Mouse (Mus musculus): ENCODE results near the gene Tfcp2.
"Not testable (repeated sequence)": the region's sequence is repeated elsewhere in the genome, so short reads cannot be mapped to it uniquely, and the experiment has no call there.

Tfcp2 gene

DNA sequence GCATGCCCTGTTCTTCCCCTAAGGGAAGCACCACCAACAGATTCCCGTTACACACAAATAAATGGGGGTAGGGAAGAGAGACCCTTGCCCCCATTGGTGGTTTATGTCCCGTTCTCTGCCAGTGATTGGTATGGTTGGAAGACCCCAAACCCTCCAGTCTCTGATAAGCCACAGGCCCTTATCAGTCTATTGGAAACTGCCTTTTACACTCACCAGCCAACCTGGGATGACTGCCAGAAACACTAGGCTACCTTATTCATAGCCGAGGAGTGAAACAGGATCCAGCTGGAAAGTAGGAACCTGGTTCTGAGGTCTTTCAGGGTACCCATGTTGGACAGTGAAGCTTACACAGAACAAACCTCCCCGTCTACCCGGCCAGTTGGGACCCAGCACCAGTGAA, 4.2 kb upstream of the Tfcp2 start:
- DNase-seq: no peak

DNA sequence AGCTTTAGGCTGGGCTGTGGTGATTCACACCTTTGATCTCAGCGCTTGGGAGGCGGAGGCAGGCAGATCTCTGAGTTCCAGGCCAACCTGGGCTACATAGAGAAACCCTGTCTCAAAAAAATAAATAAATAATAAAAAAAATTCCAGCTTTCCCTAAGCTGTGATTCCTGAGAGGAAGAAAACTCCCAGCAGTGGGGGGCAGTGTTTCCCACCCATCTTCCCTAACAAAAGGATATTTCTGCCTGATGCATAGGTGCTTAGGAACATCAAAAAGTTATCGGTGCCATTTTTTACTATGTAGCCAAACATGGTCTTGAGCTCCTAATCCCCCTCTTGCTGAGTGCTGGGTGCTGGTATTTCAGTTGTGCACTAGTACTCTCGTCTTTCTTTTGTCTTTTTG, 1.5 kb downstream of the Tfcp2 start:
- no peak for DNase-seq

DNA sequence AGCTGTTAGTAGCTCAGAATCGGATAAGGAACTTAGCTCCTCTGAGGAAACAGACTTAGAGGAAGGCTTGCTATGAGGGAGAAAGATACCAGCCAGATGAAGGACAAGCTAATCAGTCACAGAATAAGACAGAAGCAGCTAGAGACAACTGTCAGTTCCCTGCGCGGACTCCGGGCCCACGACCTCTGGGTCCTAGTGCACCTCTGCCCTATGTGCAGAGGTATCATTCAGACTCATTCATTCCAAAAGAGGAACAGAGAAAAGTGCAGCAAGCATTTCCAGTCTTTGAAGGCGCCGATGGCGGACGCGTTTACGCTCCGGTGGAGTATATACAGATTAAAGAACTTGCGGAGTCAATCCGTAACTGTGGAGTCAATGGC, 8.2 kb downstream of the Tfcp2 start:
- not testable (repeated sequence) for DNase-seq

DNA sequence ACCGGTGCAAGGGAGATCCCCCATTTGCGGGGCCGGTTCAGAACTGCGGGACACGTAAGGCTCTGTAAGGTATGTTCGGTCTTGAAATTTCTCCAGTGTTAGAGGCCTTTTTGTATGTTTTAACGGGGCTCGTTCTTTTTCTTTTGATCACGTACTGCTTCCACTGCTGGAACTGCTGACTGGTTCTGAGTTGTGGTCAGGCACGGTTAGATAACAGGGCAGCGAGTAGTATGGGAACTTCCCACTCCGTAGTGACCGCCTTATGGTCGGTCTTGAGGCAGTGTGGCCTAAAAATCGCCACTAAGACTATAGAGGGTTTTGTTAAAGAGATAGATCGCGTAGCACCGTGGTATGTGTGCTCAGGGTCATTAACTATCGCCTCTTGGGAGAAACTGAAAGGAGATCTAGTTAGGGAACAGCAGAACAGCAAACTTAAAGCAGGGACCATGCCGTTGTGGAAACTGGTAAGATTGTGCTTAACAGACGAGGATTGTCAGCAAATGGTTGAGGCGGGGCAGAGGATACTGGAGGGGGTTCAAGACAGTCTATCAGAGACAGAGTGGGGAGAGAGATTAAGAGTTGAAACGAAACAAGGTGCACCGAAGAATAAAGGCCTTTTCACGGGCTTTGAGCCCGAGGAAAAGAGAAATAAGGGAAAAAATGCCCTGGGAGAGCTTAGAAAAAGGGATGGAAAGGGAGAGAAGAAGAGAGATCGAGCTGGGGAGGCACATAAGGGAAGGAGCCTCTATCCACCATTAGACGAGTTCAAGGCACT, 8.7 kb downstream of the Tfcp2 start:
- DNase-seq: not testable (repeated sequence)

DNA sequence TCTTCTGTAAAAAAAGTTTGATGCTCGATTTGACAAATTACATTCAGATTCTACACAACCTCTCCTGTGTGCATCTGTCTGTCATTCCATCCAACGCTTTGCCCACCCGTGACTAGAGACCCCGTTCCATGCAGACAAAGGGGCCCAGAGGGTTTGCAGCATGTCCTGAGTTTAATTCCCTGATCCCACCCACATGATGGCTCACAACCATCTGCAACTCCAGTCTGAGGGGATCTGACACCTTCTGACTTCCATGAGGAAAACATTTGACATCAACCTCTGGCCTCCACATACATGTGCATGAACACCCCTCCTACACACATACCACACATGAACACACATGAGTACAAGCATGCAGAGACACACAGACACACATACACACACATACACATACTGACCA, 10.4 kb downstream of the Tfcp2 start:
- no peak for DNase-seq

DNA sequence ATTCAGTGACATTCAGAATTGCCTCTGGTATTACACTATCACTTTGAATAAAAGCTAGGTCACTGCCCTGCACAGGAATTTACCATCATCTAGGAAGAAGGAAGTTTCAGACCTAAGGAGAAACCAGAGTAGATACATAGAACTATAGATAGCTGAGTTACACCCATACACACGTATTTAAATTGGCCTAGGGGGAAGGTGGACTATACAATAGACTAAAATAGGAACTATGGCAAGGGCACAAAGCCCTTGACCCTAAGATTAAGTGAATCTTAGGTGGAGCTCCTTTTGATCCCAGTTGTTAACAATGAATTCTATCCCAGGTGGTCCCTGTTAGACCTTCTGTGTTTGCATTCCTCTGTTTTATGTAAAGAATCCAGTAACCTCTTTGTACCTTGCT, 10.8 kb downstream of the Tfcp2 start:
- DNase-seq: not testable (repeated sequence)

DNA sequence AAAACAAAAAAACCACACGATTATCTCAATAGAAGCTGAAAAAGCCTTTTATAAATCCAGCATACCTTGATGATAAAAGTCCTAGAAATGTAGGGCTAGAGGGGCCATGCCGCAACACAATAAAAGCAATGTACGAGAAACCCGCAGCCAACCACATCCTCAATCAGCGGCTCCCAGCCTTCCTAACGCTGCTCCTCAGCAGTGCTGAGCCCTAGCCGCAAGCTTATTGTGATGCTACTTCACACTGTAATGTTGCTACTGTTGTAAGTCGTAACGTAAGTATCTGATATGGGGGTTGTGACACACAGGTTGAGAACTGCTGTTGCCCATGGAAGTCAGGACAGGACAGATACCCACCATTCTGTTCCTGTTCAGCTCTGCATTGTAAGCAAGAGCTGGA, 12.4 kb downstream of the Tfcp2 start:
- no peak for DNase-seq

DNA sequence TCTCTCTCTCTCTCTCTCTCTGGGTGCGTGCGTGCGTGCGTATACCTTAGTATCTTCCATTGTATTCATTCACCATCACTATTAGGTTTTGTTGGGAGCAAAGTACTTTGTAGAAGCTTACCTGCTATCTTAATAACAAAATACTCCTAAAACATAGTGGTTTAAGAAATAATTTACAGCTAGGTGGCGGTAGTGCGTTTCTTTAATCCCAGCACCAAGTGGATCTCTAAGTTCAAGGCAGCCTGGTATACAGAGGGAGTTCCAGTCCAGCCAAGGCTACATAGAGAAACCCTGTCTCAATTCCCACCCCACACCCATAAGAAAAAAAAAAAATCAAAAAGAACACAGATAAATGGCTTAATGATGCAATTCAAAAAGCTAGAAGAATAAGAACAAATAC, 13.9 kb downstream of the Tfcp2 start:
- DNase-seq: peak in 1 of 2 experiments; percentile 28

DNA sequence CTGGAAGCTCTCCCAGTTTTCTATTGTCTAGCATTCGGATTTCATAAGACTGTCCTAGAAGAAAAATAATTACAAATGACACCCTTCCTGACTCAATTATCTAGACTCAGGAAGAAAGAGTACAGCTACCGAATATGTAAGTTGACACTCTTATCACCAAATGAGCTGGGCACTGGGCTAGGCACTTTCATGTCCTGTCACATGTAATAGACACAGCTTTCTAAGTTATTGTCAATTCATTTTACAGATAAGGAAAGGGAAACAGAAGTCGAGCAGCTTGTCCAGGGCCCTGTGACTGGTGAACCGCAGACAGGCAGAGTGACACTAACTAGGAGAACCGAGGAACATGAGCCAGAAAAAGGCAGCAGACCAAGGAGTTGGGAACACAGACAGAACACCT, 23.9 kb downstream of the Tfcp2 start:
- no peak for DNase-seq

DNA sequence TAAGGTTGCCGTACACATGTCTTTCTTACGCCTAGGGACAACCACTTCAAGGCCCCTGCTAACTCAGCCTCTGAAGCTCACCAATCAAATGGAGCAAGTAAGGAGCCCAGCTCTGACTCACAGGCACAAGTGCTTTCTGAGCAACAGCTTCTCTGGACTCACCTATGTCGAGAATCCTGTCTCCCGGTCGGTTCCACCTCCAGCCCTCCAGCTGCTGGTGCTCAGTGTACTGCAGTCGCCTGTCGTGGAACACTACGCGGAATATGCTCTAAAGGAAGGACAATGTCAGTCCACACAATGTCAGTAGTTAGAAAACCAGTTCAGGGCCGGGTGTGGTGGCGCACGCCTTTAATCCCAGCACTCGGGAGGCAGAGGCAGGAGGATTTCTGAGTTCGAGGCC, 26.4 kb downstream of the Tfcp2 start:
- no peak for DNase-seq

DNA sequence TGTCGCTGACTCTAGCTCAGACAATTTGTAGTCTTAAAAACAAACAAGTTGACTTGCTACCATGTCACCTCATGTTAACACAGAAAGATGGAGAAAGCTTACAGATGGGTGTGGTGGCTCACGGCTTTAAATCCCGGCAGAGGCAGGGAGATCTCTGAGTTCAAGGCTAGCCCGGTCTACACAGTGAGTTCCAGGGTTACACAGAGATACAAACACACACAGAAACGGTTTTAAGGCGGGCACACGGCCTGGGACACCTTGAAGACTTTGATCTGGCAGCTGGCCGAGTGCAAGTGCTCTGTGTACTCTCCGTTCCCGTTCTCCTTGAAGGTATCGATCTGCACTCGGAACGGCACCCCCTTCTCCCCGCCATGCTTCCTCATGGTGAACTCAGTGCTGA, 31.5 kb downstream of the Tfcp2 start:
- no peak for DNase-seq

DNA sequence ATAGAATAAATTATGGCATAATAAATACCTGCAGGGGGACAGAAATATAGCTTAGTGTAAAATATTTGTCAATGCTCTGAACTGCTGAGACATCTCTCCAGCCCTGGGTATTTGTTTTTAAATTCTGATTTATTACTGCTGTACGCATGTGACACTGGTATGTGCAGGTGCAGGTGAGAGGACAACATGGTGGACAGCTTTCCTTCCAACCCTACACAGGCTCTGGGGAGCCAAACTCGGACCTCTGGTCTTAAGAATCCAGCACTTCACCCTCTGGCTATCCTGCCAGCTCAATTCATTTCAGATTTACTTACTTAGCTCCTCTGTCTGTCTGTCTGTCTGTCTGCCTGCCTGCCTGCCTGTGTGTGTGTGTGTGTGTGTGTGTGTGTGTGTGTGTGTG, 36.7 kb downstream of the Tfcp2 start:
- DNase-seq: no peak

DNA sequence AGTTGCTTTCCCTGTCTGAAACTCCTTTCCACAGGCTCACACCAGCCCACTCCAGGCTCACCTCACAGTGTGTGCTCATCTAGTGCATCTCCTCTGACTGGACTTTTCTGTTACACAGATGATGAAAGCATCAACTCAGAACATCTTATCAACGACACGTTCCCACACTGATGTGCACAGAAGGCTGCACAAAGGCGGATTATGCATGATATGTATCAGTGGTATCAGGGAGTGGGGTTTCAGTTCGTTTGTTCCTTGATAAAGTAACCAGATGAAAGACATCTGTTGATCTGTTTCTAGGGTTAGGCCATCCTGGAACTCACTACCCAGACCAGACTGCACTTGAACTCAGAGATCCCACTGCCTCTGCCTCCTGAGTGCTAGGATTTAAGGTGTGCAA, 38.4 kb downstream of the Tfcp2 start:
- DNase-seq: no peak

DNA sequence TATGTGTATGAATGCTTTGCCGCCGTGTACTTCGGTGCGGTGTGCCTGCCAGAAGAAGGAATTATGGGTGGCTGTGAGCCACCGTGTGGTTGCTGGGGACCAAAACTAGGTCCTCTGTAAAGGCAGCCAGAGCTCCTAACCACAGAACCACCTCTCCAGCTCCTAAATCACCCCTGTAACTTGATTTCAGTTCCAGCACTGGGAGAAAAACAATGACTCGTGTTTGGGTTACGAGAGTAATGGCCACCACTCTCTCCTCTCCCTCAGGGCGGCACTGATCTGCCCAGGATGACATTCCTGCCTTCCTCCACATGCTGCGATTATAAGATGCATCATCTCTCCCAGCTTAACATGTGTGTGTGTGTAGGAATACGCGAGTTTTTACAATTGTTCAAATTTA, 41.7 kb downstream of the Tfcp2 start:
- no peak for DNase-seq

DNA sequence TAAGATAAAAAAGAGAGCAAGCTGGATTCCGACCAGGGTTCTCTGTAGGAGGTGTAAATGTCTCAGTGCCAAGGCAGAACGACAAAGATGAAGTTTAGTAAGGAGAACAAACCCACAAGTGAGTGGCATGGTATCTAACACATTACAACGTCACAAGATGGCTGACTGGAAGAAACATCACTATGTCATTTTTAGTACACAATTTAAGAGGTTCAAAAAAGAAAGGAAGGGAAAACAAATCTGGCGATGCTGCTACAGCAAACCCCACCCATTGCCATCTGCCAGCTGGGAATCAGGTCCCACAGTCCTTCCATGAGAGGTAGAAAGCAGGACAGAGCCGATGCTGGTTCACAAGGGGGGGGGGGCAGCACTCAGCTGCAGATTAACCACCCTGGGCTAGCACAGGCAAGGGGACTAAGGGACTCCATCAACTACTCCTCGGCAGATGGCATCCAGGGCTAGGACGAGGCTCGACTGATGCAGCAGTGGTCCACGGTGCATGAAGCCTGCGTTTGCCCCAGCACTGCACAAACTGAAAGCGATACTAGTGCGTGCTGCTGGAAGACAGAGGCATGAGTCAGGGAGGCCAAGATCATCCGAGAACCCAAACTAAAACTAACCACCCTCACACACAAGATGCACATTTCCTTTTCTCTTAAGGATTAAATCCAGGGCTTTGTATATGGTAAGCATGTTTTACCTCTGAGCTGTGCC, 43.2 kb downstream of the Tfcp2 start:
- no peak for DNase-seq

DNA sequence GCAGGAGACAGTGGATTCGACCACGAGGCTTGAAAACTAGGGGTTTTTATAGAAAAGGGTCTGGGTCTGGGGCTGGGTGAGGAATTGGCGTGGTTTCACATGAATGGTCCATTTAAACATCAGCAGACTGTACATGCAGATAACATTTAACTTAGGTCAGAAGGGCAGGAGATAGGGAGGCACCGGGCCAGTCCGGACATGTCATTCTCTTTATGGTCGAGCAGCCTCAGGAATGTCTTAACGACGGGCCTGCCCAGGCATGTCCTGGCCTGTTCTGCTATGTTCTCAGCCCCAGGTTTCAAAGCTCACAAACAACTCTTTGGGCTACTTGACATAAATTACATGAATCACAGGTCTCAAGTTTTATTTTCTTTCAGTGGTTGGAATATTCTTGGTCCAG, 52.3 kb downstream of the Tfcp2 start:
- DNase-seq: not testable (repeated sequence)

DNA sequence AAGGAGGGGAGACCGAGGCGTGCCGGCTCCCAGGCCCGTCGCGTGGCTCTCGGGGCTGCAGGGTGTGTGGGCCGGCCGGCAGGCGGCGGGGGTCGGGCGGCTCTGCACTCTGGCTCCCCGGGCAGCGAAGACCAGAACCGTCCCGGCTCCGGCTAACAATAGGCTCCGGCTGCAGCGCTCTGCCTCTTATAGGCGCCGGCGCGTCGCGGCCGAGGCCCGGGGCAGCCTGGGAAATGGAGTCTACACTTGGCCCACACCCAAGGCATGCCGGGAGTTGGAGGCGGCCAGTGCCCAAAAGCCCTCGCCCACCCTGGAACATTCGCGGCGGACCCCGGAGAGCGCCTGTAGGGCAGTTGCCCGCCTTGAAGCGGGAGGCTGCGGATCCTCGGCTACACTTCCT, 56.7 kb downstream of the Tfcp2 start, which contains the start of gene Csrnp2:
Gene Csrnp2 (minus strand): TSS at position 387 of the 400 bp plus-strand sequence.
- DNase-seq: peak; percentile 88 to 92

DNA sequence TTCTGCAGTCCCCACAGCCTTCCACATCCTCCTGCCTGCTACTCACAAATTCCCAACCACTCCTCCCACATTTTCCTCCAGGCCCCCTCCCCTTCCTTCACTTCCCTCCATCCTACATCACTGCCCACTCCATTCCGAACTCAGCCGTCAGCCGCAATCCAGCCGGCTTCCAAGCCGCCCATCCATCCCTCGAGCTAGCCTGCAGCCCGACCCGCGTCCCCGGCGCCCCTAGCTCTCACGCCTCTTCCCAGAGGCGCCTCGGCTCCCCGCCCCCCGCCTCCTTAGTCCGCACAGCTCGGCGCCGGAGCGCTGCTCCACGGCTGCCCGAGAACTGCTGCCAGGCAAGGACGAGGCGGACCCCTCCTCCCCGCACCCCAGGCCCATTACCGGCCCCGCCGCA, 57.2 kb downstream of the Tfcp2 start:
- DNase-seq: peak in 1 of 2 experiments; percentile 10

DNA sequence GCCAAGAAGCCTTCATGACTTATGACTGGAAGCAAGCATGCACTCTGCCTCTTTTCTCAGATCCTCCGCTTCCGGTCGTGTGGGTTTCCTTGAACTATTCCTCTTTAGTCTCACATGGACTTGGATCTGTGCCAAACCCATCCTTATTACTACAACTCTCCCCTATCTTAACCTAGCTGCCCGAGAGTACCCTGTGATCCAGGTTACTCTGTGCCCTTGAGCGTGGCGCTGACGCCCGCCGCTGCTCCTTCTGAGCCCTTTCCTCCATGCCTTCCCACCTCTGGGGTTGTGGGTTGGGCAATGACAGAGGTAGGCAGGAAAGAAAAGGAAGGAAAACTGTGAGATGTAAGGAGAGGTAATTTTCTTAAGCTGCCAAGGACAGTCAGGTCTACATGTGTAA, 59.8 kb downstream of the Tfcp2 start:
- no peak for DNase-seq

DNA sequence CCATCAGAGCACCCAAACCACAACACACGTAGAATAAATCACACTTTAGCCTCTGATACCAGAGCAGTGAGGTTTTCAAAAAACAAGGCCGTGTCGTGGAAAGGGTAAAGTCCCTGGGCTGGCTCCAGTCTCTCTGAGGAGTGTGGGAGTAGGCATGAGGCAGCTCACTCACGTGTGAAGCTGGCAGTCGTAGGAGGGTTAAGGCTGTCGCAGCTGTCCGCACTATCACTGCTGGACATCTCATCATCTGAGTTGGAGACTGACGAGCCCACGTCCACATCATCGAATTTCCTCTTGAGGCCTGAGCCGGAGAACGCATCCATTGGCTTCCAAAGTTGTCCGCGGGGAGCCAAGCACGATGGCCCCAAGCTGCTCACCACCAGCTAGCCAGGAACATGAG, 62.5 kb downstream of the Tfcp2 start:
- no peak for DNase-seq

DNA sequence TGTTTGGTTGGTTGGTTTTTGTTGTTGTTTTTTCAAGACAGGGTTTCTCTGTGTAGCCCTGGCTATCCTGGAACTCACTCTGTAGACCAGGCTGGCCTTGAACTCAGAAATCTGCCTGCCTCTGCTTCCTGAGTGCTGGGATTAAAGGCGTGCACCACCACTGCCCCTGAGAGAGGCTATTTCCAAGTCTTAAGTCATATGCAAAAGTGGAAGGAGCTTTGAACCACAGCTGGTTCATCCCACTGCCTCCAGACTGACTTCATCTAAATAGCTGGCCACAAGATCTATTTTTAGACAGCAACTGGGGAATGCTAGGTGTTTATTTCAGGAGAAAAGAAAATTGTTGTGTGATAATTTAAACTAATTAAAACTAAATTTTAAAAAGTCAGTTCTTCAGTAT, 63.5 kb downstream of the Tfcp2 start:
- not testable (repeated sequence) for DNase-seq

DNA sequence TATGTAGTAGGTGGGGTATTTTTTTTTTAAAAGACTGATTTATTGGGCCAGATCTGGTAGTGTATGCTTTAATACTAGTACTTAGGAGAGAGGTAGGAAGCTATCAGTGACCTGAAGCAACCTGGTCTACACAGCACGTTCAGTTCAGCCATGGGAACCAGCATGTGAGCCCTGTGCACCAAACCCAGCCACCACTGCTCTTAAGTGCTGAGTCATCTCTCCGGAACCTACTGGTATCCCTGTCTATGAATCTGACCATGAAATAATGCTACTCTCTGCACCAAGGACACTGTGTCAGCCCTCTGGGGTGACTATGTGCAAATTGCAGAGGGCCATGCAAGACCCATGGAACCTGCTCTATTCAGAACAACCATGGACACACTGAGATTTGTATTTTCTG, 64.8 kb downstream of the Tfcp2 start:
- DNase-seq: no peak

DNA sequence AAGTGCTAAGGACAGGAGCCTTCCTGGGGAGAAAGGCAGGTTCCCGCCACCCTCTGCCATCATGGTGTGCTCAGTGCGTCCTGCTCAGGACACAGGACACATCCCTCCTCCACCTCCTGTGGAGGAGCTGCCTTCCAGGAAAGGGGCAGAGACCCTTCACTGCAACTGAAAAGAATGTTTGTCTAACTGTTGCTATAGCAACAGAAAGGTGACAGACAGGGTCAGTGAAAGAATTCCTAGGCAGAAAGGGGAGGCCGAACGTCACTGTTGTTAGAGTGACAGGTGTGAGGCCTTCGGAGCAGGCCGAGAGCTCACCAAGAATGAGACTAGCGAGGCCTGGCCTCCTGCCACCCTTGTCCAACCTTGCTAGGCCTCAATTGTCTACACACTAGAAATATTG, 65.4 kb downstream of the Tfcp2 start:
- DNase-seq: no peak

DNA sequence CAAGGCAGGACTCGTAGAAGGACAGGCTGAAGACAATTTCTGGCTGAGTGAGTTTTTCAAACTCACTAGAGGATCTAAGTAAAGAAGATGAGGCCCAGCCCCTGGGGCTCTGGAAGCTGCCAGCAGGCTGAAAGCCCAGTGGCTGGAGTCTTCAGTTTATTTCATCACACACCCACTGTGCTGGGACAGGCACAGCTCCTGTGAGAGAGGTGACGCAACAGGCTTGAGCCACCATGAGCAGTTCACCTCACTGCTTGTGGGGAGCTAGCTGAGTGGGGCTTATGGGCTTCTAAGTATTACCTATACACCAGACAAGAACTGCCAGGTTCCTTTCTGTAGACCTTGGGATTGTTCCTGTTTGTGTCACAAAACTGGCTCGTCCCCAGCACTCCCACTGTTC, 66.2 kb downstream of the Tfcp2 start:
- peak; percentile 30 to 62 for DNase-seq

DNA sequence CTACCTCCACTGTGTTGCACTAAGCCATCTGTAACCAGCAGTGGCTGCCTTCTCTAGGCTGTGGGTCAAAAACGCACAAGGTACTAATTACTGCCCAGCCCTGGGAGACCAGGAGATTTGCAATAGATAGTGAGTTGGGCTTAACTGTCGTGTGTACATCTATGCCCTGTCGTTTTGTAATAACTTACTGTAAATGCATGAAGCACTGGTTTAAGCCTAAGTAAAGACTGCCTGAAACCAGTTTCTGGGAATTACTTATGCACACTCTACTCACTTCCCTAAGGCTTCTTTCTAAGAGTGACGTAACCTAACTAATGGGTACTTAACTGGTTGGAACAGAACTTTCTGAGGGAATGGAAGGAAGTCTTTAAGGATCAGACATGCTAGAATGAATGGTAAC, 72.9 kb downstream of the Tfcp2 start:
- DNase-seq: no peak
